Mouse (Mus musculus) small intestine, adult 2 months (tissue): ENCODE measurements around the gene Pdss2. TPM values are rescaled to one million over a fixed set of nuclear protein-coding genes. Genes with fewer than 3 reads are reported as not detected.

Experiments used
- H3K27ac ChIP-seq: fragments of 200-500 bp; 2 replicates; pipeline ENCODE4 v1.5.1; 2012; ENCODE audit warnings: low read depth, low read length, control low read depth, inconsistent platforms; ENCODE audit not compliant: insufficient read depth
- H3K27me3 ChIP-seq: fragments of 200-500 bp; 2 replicates; pipeline ENCODE4 v1.6.1; 2012; ENCODE audit warnings: mild to moderate bottlenecking, moderate library complexity, low read length, inconsistent platforms; ENCODE audit not compliant: control insufficient read depth, insufficient read depth
- H3K36me3 ChIP-seq: fragments of 200-500 bp; 2 replicates; pipeline ENCODE4 v1.6.1; 2012; ENCODE audit warnings: mild to moderate bottlenecking, low read length, control low read depth, inconsistent platforms; ENCODE audit not compliant: control insufficient read depth, insufficient read depth
- H3K4me1 ChIP-seq: fragments of 200-500 bp; 2 replicates; pipeline ENCODE4 v1.6.1; 2012; ENCODE audit warnings: low read length, inconsistent platforms, mixed read lengths; ENCODE audit not compliant: control insufficient read depth, insufficient read depth, insufficient read length
- H3K4me3 ChIP-seq: fragments of 200-500 bp; 2 replicates; pipeline ENCODE4 v1.5.1; 2012; ENCODE audit warnings: low read depth, mild to moderate bottlenecking, control low read depth, inconsistent platforms, low read length, moderate library complexity
- CTCF ChIP-seq: fragments of 200-500 bp; IDR thresholded peaks from 2 replicates; pipeline ENCODE4 v1.5.1; 2012; ENCODE audit warnings: low read depth, mild to moderate bottlenecking, control low read depth, inconsistent platforms, low read length, moderate library complexity, mixed read lengths; ENCODE audit not compliant: insufficient replicate concordance, insufficient read length; ENCODE audit errors: extremely low read depth
- POLR2A ChIP-seq: fragments of 200-500 bp; IDR thresholded peaks from 2 replicates; pipeline ENCODE4 v1.6.1; 2012; ENCODE audit warnings: low read depth, mild to moderate bottlenecking, control low read depth, inconsistent platforms, low read length, moderate library complexity
- WGBS: fragments of 180-500 bp; shearing (Covaris S2); methylation state at CpG from one replicate; pipeline ENCODE4 v1.1.7; 2018; 5-methylcytosine and 5-hydroxymethylcytosine counted together
- polyA plus RNA-seq: library from polyadenylated mRNA; depleted of rRNA; stranded (reverse); fragments of >200 nt; gene quantifications from 2 replicates; pipeline ENCODE4 v1.2.3, GENCODE M21; 2012

The Pdss2 gene
- polyA plus RNA-seq, 1 experiment = 10.5 TPM

DNA sequence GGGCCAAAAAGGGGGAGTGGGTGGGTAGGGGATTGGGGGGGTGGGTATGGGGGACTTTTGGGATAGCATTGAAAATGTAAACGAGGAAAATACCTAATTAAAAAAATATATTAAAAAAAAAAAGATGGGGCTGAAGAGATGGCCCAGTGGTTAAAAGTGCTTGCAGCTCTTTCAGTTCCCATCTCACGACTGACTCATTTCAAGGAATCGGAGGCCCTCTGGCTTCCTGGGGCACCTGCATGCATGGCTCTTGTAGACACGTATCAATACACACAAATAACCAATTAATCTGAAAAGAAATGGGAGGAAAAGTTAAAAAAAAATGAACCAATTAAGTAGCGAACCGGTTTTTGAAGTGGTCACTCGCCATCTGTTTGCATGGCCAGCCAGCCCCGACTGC is 155.5 kb downstream of the Pdss2 start:
- Histone ChIP-seq H3K27me3 (no peaks in the 10 kb centered on the region), H3K4me3 (no peak overlapping the region), H3K36me3 (peaks cover 7% of the 10 kb centered on the region; the same call in 1 of the 2 replicates), H3K27ac (no peak overlapping the region), H3K4me1 (peaks cover 14% of the 10 kb centered on the region; the same call in 1 of the 2 replicates)
- TF ChIP-seq POLR2A (no peak), CTCF (no peak)
- WGBS = 91% methylated on average over 8 of the region's 8 CpGs

DNA sequence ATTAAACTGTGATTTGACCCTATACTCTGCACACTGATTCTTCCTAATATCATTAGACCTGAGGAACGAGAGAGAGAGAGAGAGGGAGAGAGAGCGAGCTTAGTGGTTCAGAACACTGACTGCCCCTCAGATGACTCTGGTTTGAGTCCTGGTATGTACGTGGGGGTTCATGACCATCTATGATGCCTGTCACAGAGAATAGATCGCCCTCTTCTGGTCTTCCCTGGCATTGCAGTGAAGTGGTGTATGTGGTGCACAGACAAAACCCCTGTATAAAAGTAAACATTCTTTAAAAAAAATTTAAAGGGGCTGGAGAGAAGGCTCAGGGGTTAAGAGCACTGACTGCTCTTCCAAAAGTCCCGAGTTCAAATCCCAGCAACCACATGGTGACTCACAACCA is 157.0 kb downstream of the Pdss2 start:
- H3K27me3 ChIP-seq = no peaks in the 10 kb centered on the region
- H3K36me3 ChIP-seq = peaks cover 6% of the 10 kb centered on the region; the same call in 1 of the 2 replicates
- no peak overlapping the region for H3K4me3 ChIP-seq
- 48% methylated on average over 5 of the region's 5 CpGs for WGBS
- peaks cover 11% of the 10 kb centered on the region; the same call in 1 of the 2 replicates for H3K4me1 ChIP-seq
- TF ChIP-seq CTCF (peak; percentile 40; the same call in 1 of the 2 replicates), POLR2A (no peak)
- no peak overlapping the region for H3K27ac ChIP-seq

DNA sequence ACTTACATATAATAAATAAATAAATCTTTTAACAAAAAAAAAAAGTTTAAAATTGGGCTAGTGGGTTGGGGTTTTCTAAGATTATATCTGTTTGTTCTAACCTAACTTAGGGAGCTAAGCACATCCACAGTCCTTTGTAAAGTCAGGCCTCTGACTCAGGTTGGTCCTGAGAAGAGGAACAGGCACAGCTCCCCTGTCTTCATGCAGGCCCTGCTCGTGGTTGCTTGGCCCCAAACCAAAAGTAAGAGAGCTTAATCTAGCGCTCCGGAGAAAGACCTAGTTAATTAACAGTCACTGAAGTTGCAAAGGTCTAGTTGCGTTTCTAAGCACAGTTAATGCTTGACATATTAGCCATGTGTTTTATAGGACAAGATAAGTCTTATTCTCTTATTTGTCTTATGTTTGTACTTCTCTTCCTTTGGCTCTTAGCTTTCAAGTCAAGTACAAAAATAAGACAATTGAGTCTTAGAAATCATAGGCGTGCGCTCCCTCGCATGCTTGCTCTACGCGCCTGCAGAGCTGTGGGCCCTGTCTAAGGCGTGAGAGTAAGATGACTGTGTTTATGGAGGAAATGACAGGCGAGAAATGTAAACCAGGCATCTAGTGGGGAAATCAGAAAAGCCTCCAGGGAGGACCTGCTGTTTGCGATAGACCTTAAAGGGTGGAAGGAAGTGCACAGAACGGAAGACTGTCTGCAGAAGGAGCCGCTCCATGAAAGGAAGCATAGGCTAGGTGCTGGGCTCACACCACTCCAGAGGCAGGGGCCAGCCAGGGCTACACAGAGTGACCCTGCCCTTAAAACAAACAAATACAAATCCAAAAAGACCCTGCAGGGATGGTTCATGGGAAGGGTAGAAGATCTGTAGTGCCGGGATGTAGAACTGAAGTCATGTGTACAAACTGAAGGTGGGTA is 157.7 kb downstream of the Pdss2 start:
- 27% methylated on average over 15 of the region's 15 CpGs for WGBS
- TF ChIP-seq POLR2A = no peak
- no peak for TF ChIP-seq CTCF

DNA sequence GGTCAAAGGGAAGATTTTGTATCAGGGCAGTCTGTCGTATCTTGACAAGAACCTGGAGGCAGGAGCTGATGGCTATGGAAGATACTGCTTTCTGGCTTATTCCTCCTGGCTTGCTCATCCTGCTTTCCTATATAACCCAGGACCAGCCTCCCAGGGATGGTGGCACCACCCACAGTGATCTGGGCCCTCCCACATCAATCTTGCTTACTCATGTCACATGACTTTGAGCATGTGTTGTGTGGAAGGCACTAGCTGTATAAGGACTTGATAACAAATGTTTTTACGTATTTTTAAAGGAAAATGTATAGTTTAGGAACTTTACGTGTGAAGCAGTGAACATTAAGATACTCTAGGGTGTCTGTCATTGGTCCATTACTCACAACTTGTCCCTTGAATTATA is 161.4 kb downstream of the Pdss2 start:
- H3K27ac ChIP-seq = no peak overlapping the region
- peaks cover 6% of the 10 kb centered on the region; the same call in 1 of the 2 replicates for H3K4me1 ChIP-seq
- TF ChIP-seq POLR2A (no peak), CTCF (no peak)
- H3K27me3 ChIP-seq = no peaks in the 10 kb centered on the region
- H3K36me3 ChIP-seq = no peaks in the 10 kb centered on the region
- WGBS = 86% methylated on average over 3 of the region's 3 CpGs
- no peak overlapping the region for H3K4me3 ChIP-seq

More for the DNA sequence above, 157.7 kb downstream of the Pdss2 start:
- Histone ChIP-seq H3K36me3 (no peaks in the 10 kb centered on the region), H3K27ac (peak overlapping the region; percentile 68), H3K27me3 (no peaks in the 10 kb centered on the region), H3K4me3 (peak overlapping the region; percentile 12; the same call in 1 of the 2 replicates), H3K4me1 (peaks cover 11% of the 10 kb centered on the region; the same call in 1 of the 2 replicates)

DNA sequence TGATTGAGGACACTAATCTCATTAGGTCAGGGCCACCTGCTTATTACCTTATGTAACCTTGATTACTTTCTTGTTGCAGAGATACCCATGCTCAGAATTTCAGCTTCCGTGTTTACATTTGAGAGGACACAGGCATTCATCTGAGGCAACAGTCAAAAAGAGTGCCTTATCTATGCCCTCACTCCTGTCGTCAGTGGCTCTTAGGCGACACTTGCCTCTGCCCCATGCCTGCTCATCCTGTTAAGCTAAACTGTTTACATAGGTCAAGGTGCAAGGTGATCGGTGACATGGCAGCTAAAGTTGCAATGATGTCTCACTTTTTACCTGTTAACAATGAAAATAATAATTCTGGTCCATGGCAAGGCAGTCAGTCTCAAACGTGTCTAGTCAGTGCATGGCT is 163.3 kb downstream of the Pdss2 start:
- no peaks in the 10 kb centered on the region for H3K4me1 ChIP-seq
- no peak overlapping the region for H3K4me3 ChIP-seq
- WGBS = 57% methylated on average over 5 of the region's 5 CpGs
- H3K27me3 ChIP-seq = no peaks in the 10 kb centered on the region
- no peaks in the 10 kb centered on the region for H3K36me3 ChIP-seq
- TF ChIP-seq POLR2A (no peak), CTCF (no peak)
- no peak overlapping the region for H3K27ac ChIP-seq

DNA sequence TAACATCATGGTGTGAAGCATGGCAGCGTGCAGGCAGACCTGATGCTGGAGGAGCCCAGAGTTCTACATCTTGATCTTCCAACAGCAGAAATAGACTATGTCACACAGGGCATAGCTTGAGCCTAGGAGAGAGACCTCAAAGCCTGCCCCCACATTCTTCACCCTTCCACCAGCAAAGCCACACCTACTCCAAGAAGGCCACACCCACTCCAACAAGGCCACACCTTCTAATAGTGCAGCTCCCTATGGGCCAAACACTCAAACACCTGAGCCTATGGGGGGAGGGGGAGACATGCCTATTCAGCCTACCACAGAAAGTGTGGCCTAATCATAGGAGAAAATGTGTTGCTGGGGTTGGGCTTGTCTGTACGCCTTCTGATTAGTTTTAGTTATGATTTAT is 171.6 kb downstream of the Pdss2 start:
- no peak overlapping the region for H3K27ac ChIP-seq

DNA sequence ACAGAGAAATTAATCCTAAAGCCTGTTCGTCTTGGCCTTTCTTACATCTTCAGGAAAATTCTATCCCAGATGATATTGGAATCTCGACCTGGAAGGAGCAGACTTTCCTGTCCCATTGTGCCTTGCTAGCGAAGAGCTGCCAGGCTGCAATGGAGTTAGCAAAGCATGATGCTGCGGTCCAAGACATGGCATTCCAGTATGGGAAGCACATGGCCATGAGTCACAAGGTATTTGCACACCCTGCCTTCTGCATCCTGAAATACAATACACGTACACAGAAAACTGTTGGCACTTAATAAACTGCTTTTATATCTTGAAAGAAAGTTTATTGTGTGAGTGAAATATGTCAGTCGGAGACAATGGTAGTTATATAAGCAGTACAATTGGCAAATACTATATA is 172.5 kb downstream of the Pdss2 start:
- Histone ChIP-seq H3K36me3 (peaks cover 6% of the 10 kb centered on the region), H3K4me3 (no peak overlapping the region), H3K4me1 (no peaks in the 10 kb centered on the region), H3K27ac (no peak overlapping the region), H3K27me3 (no peaks in the 10 kb centered on the region)
- WGBS = 92% methylated on average over 6 of the region's 6 CpGs
- TF ChIP-seq POLR2A (no peak), CTCF (no peak)

More for the DNA sequence above, 171.6 kb downstream of the Pdss2 start:
- WGBS = 97% methylated on average over 2 of the region's 2 CpGs
- H3K27me3 ChIP-seq = no peaks in the 10 kb centered on the region
- no peaks in the 10 kb centered on the region for H3K4me1 ChIP-seq
- peaks cover 6% of the 10 kb centered on the region for H3K36me3 ChIP-seq
- no peak overlapping the region for H3K4me3 ChIP-seq
- no peak for TF ChIP-seq CTCF
- TF ChIP-seq POLR2A = no peak
